Mouse (Mus musculus) retina, embryonic 14.5 days (tissue): Measurements from ENCODE around the gene Pcyt2.

Source experiments
- DNase-seq: peaks from one replicate; pipeline ENCODE4 v3.0.0-alpha.2; 2015; ENCODE audit warnings: low spot score

Gene Pcyt2

GRCm38 (mm10) chr11:120632559-120633519, 15.1 kb upstream of the Pcyt2 start:
- DNase-seq: peak; percentile 61

- no peak for DNase-seq
Measured at GRCm38 (mm10) chr11:120631726-120632448, 14.2 kb upstream of the Pcyt2 start.

GRCm38 (mm10) chr11:120630881-120631725, 13.4 kb upstream of the Pcyt2 start:
- no peak for DNase-seq

- no peak for DNase-seq
Measured at GRCm38 (mm10) chr11:120630401-120630871, 12.7 kb upstream of the Pcyt2 start.

- DNase-seq: no peak
Measured at GRCm38 (mm10) chr11:120629911-120630310, 12.2 kb upstream of the Pcyt2 start.

GRCm38 (mm10) chr11:120629341-120629730, 11.6 kb upstream of the Pcyt2 start:
- DNase-seq: no peak

- no peak for DNase-seq
Measured at GRCm38 (mm10) chr11:120628601-120629340, 11.0 kb upstream of the Pcyt2 start.

- no peak for DNase-seq
Measured at GRCm38 (mm10) chr11:120627468-120628300, 9.9 kb upstream of the Pcyt2 start.

GRCm38 (mm10) chr11:120626785-120627467, 9.2 kb upstream of the Pcyt2 start:
- DNase-seq: no peak

GRCm38 (mm10) chr11:120625152-120625775, 7.5 kb upstream of the Pcyt2 start, which contains the start of gene Sirt7:
Gene Sirt7 (minus strand): TSS chr11:120625240.
- DNase-seq: no peak

- DNase-seq: peak; percentile 94
Measured at GRCm38 (mm10) chr11:120624680-120625111, 7.0 kb upstream of the Pcyt2 start.

- peak; percentile 65 for DNase-seq
Measured at GRCm38 (mm10) chr11:120623961-120624679, 6.4 kb upstream of the Pcyt2 start.

- no peak for DNase-seq
Measured at GRCm38 (mm10) chr11:120622805-120623204, 5.1 kb upstream of the Pcyt2 start.

GRCm38 (mm10) chr11:120620195-120620594, 2.5 kb upstream of the Pcyt2 start:
- DNase-seq: no peak

GRCm38 (mm10) chr11:120618619-120619535, 1.1 kb upstream of the Pcyt2 start:
- no peak for DNase-seq

- no peak for DNase-seq
Measured at GRCm38 (mm10) chr11:120616617-120617294, 980 bp downstream of the Pcyt2 start.
